Mouse (Mus musculus) embryonic facial prominence, embryonic 12.5 days (tissue): ENCODE measurements at regions not wholly inside any gene's neighbourhood (a gene's known extent, or its start where the extent isn't known, plus 50 kb on each side); places are given as distances from the start of the nearest gene placed in this dataset.
A peak's percentile ranks its signal among the peaks of the same experiment; 100 is the strongest.

Source experiments
- ATAC-seq: fragments of 200-750 bp; cut with Nextera tagmentation; 2 replicates; pipeline ENCODE4 v1.8.0; 2017; ENCODE audit not compliant: insufficient number of reproducible peaks, insufficient read depth, low FRiP score, low TSS enrichment
- H3K27ac ChIP-seq: fragments of 300-500 bp; sonication (generic); 2 replicates; pipeline ENCODE4 v1.5.1; 2016; ENCODE audit warnings: mild to moderate bottlenecking
- H3K27me3 ChIP-seq: fragments of 300-500 bp; sonication (generic); 2 replicates; pipeline ENCODE4 v1.6.1; 2016; ENCODE audit warnings: mild to moderate bottlenecking, moderate library complexity
- H3K36me3 ChIP-seq: fragments of 300-500 bp; sonication (generic); 2 replicates; pipeline ENCODE4 v1.6.1; 2016; ENCODE audit warnings: mild to moderate bottlenecking
- H3K4me1 ChIP-seq: fragments of 300-500 bp; sonication (generic); 2 replicates; pipeline ENCODE4 v1.6.1; 2016
- H3K4me2 ChIP-seq: fragments of 300-500 bp; sonication (generic); replicated peaks from 2 replicates; pipeline ENCODE4 v1.6.1; 2016; ENCODE audit warnings: mild to moderate bottlenecking, moderate library complexity
- H3K4me3 ChIP-seq: fragments of 300-500 bp; sonication (generic); 2 replicates; pipeline ENCODE4 v1.5.1; 2016; ENCODE audit warnings: mild to moderate bottlenecking
- H3K9ac ChIP-seq: fragments of 300-500 bp; sonication (generic); 2 replicates; pipeline ENCODE4 v1.6.1; 2016; ENCODE audit warnings: mild to moderate bottlenecking, moderate library complexity
- H3K9me3 ChIP-seq: fragments of 300-500 bp; sonication (generic); 2 replicates; pipeline ENCODE4 v1.6.1; 2016; ENCODE audit warnings: mild to moderate bottlenecking, moderate library complexity
- WGBS: fragments of 180-500 bp; shearing (Covaris S2); methylation state at CpG from one replicate; pipeline ENCODE4 v1.1.7; 2016; 5-methylcytosine and 5-hydroxymethylcytosine counted together

- Histone ChIP-seq H3K4me1 (0 out of 2 replicates have a peak, but pooled peaks cover 5% of the 10 kb centered on the region), H3K27me3 (peaks cover 3% of the 10 kb centered on the region; the same call in 1 of the 2 replicates), H3K36me3 (no peaks in the 10 kb centered on the region), H3K9ac (no peak overlapping the region), H3K9me3 (no peaks in the 10 kb centered on the region), H3K27ac (no peak overlapping the region), H3K4me3 (no peak overlapping the region), H3K4me2 (no peak overlapping the region)
- WGBS: 37% methylated on average over 16 of the region's 16 CpGs
- ATAC-seq: no peak
Measured at GRCm38 (mm10) chr4:45672262-45673076, 126.4 kb upstream of the Aldh1b1 start.

- no peak overlapping the region for H3K27ac ChIP-seq
- H3K36me3 ChIP-seq: no peaks in the 10 kb centered on the region
- no peaks in the 10 kb centered on the region for H3K4me1 ChIP-seq
- no peak overlapping the region for H3K4me3 ChIP-seq
- no peaks in the 10 kb centered on the region for H3K27me3 ChIP-seq
- no peak for ATAC-seq
- no peak overlapping the region for H3K4me2 ChIP-seq
- no peaks in the 10 kb centered on the region for H3K9me3 ChIP-seq
- 85% methylated on average over 8 of the region's 8 CpGs for WGBS
- no peak overlapping the region for H3K9ac ChIP-seq
Measured at GRCm38 (mm10) chr4:45664372-45664771, 132.1 kb upstream of the Shb start.

GRCm38 (mm10) chr4:45657350-45657978 is 125.2 kb upstream of the Shb start:
- H3K4me1 ChIP-seq: peaks cover 16% of the 10 kb centered on the region
- no peak overlapping the region for H3K4me2 ChIP-seq
- WGBS: 25% methylated on average over 5 of the region's 5 CpGs
- no peak overlapping the region for H3K4me3 ChIP-seq
- no peaks in the 10 kb centered on the region for H3K9me3 ChIP-seq
- H3K27me3 ChIP-seq: no peaks in the 10 kb centered on the region
- H3K36me3 ChIP-seq: no peaks in the 10 kb centered on the region
- no peak overlapping the region for H3K9ac ChIP-seq
- H3K27ac ChIP-seq: no peak overlapping the region
- no peak for ATAC-seq

- WGBS: 51% methylated on average over 5 of the region's 5 CpGs
- no peaks in the 10 kb centered on the region for H3K9me3 ChIP-seq
- H3K36me3 ChIP-seq: no peaks in the 10 kb centered on the region
- no peak overlapping the region for H3K9ac ChIP-seq
- H3K27me3 ChIP-seq: no peaks in the 10 kb centered on the region
- H3K4me3 ChIP-seq: no peak overlapping the region
- ATAC-seq: no peak
- H3K4me1 ChIP-seq: peaks cover 16% of the 10 kb centered on the region
- no peak overlapping the region for H3K4me2 ChIP-seq
- no peak overlapping the region for H3K27ac ChIP-seq
Measured at GRCm38 (mm10) chr4:45655780-45656179, 123.5 kb upstream of the Shb start.

- H3K4me3 ChIP-seq: no peak overlapping the region
- H3K27ac ChIP-seq: no peak overlapping the region
- no peaks in the 10 kb centered on the region for H3K9me3 ChIP-seq
- no peaks in the 10 kb centered on the region for H3K36me3 ChIP-seq
- 10% methylated on average over 4 of the region's 4 CpGs for WGBS
- H3K27me3 ChIP-seq: no peaks in the 10 kb centered on the region
- H3K9ac ChIP-seq: no peak overlapping the region
- H3K4me2 ChIP-seq: peak overlapping the region; percentile 12; the same call in 1 of the 2 replicates
- peaks cover 16% of the 10 kb centered on the region for H3K4me1 ChIP-seq
- ATAC-seq: no peak
Measured at GRCm38 (mm10) chr4:45654804-45655155, 122.5 kb upstream of the Shb start.

- H3K9me3 ChIP-seq: no peaks in the 10 kb centered on the region
- no peak overlapping the region for H3K27ac ChIP-seq
- 5% methylated on average over 14 of the region's 14 CpGs for WGBS
Measured at GRCm38 (mm10) chr4:45654019-45654803, 121.9 kb upstream of the Shb start.

GRCm38 (mm10) chr4:45648884-45649577 is 116.8 kb upstream of the Shb start:
- Histone ChIP-seq H3K27ac (no peak overlapping the region), H3K4me3 (no peak overlapping the region), H3K36me3 (no peaks in the 10 kb centered on the region), H3K9me3 (no peaks in the 10 kb centered on the region), H3K9ac (no peak overlapping the region), H3K4me1 (0 out of 2 replicates have a peak, but pooled peaks cover 5% of the 10 kb centered on the region), H3K4me2 (no peak overlapping the region), H3K27me3 (no peaks in the 10 kb centered on the region)
- ATAC-seq: no peak
- 90% methylated on average over 9 of the region's 9 CpGs for WGBS

More at GRCm38 (mm10) chr4:45654019-45654803, 121.9 kb upstream of the Shb start:
- ATAC-seq: no peak
- Histone ChIP-seq H3K4me2 (peak overlapping the region; percentile 12; the same call in 1 of the 2 replicates), H3K9ac (no peak overlapping the region), H3K27me3 (no peaks in the 10 kb centered on the region), H3K4me1 (peaks cover 16% of the 10 kb centered on the region), H3K36me3 (no peaks in the 10 kb centered on the region), H3K4me3 (no peak overlapping the region)

GRCm38 (mm10) chr4:45647514-45647913 is 115.2 kb upstream of the Shb start:
- no peak overlapping the region for H3K9ac ChIP-seq
- no peaks in the 10 kb centered on the region for H3K27me3 ChIP-seq
- WGBS: 71% methylated on average over 3 of the region's 3 CpGs
- ATAC-seq: no peak
- no peak overlapping the region for H3K27ac ChIP-seq
- H3K4me1 ChIP-seq: no peaks in the 10 kb centered on the region
- no peaks in the 10 kb centered on the region for H3K9me3 ChIP-seq
- H3K4me3 ChIP-seq: no peak overlapping the region
- H3K36me3 ChIP-seq: no peaks in the 10 kb centered on the region
- H3K4me2 ChIP-seq: no peak overlapping the region

GRCm38 (mm10) chr4:45642604-45643003 is 110.3 kb upstream of the Shb start:
- no peak overlapping the region for H3K4me3 ChIP-seq
- H3K9me3 ChIP-seq: no peaks in the 10 kb centered on the region
- no peak overlapping the region for H3K27ac ChIP-seq
- H3K9ac ChIP-seq: no peak overlapping the region
- 77% methylated on average over 10 of the region's 10 CpGs for WGBS
- H3K4me1 ChIP-seq: 0 out of 2 replicates have a peak, but pooled peaks cover 2% of the 10 kb centered on the region
- H3K4me2 ChIP-seq: no peak overlapping the region
- no peaks in the 10 kb centered on the region for H3K27me3 ChIP-seq
- no peaks in the 10 kb centered on the region for H3K36me3 ChIP-seq
- no peak for ATAC-seq

- no peak overlapping the region for H3K27ac ChIP-seq
- no peaks in the 10 kb centered on the region for H3K36me3 ChIP-seq
- WGBS: 58% methylated on average over 5 of the region's 5 CpGs
- no peak overlapping the region for H3K4me3 ChIP-seq
- ATAC-seq: no peak
- 0 out of 2 replicates have a peak, but pooled peaks cover 2% of the 10 kb centered on the region for H3K4me1 ChIP-seq
- no peaks in the 10 kb centered on the region for H3K27me3 ChIP-seq
- no peak overlapping the region for H3K4me2 ChIP-seq
- no peaks in the 10 kb centered on the region for H3K9me3 ChIP-seq
- H3K9ac ChIP-seq: no peak overlapping the region
Measured at GRCm38 (mm10) chr4:45641272-45641671, 109.0 kb upstream of the Shb start.

GRCm38 (mm10) chr4:45640713-45641112 is 108.4 kb upstream of the Shb start:
- H3K4me2 ChIP-seq: no peak overlapping the region

More at GRCm38 (mm10) chr4:45640713-45641112, 108.4 kb upstream of the Shb start:
- Histone ChIP-seq H3K9ac (no peak overlapping the region), H3K4me1 (0 out of 2 replicates have a peak, but pooled peaks cover 2% of the 10 kb centered on the region), H3K9me3 (no peaks in the 10 kb centered on the region), H3K4me3 (no peak overlapping the region), H3K27me3 (no peaks in the 10 kb centered on the region), H3K36me3 (no peaks in the 10 kb centered on the region), H3K27ac (no peak overlapping the region)
- ATAC-seq: no peak
- 65% methylated on average over 11 of the region's 11 CpGs for WGBS
